Mouse (Mus musculus): Measurements from ENCODE around the gene Ubl4a.
"Not testable (repeated sequence)": the region's sequence is repeated elsewhere in the genome, so short reads cannot be mapped to it uniquely, and the experiment has no call there.

Gene Ubl4a

GRCm38 (mm10) chrX:74372888-74373549, at the start of gene Ubl4a, which contains the start of gene Slc10a3:
Gene Ubl4a, minus strand, starts transcription at chrX:74373218.
Gene Slc10a3, minus strand, starts transcription at chrX:74373349.
- peak; percentile 68 for DNase-seq

GRCm38 (mm10) chrX:74413377-74413776, 40.4 kb upstream of the Ubl4a start:
- peak; percentile 66 for DNase-seq

DNA sequence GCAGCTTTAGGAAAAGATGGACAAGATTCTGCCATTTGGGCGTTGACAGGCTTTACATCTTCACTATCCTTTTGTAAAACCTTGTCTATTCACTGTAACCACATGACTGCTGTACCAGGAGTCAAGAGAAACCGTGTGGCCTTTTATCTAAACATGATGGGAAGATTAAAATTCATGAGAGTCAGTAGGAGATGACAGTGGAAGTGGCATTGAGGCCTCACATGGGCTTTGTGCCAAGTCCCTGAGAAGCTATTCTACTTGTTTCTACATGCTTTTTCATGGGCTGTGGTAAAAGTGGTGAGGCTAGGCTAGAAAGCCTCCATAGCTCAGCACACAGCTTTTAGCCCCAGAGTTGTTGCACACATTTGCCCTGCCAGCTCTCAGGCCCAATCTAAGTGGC, 35.3 kb upstream of the Ubl4a start:
- DNase-seq, result no peak

DNA sequence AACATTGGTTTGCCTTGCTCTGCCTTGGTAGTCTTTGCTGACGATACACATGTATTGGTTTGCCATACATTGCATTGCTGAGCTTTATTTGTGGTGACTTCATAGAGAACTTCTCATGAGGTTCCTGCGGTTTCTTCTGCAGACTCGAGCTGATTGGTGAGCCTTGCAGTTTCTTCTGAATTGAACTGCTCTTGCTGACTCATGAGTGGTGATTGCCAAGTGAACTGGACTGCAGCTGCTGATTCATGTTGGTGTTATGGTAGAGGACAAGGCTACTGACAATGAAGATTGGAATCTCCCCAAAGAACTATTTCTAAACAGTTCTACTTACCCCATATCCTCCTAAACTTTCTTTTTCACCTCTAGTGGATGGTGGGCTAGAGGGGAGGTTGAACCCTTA, 27.1 kb upstream of the Ubl4a start:
- DNase-seq, result no peak

GRCm38 (mm10) chrX:74392535-74393443, 19.8 kb upstream of the Ubl4a start, which contains the start of the genes Fam3a and Ikbkg:
Gene Fam3a, minus strand, starts transcription at chrX:74393272.
Gene Ikbkg, plus strand, starts transcription at chrX:74393290.
- peak; percentile 74 for DNase-seq

- DNase-seq, result no peak
These were observed 15.1 kb upstream of the Ubl4a start for GRCm38 (mm10) chrX:74388153-74388552.

GRCm38 (mm10) chrX:74384451-74384850, 11.4 kb upstream of the Ubl4a start:
- DNase-seq, result no peak

DNA sequence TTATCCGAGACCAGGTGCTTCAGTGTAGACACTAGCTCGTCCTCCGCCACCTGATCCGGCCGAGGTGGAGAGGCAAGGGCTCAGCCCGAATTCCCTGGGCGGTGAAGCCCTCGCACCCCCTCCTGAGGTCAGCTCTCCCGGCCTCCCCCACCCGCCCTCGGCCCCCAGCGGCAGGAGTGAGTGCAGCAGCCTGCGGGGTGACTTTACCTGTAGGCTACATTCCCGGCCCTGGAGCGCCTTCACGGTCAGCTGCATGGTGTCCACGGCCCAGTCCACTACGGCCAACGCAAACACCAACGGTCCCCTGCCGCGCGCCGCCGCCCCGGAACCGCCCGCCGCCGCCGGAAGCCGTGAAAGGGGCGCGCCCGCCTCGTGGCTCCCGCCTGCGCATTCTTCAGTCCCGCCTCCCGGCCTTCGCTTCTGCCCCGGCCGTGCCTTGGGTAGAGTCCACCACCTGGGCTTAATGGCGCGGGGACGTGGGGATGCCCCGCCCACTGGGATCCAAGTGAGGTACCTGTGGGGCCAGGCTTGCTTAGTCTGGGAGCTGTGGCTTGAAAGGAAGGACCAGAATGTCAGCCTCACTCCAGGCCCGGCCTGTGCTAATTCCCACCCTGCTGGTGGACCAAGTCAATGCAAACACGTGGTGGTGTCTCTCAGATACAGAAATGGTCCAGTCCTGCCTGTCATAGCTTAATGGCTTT, 4.7 kb downstream of the Ubl4a start:
- DNase-seq, result peak; percentile 55

DNA sequence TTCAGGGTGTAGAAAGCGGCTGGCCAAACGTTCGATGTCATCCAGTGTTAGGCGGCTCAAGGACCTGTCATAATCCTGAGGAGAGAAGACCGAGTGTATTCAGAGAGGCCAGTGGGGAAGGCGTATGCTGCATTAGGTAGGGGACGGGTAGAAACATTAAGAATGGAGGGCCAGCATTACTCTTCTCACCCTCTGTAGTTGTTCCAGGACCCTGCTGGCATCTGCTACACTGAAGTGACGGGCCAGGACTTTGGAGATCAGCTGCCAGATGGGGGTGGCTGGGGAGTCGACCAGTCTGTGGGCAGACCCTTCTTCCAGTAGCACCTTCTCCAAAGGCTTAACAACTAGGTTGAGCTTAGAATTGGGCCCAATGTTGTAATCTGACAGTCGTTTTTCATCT, 5.5 kb downstream of the Ubl4a start:
- DNase-seq, result no peak

DNA sequence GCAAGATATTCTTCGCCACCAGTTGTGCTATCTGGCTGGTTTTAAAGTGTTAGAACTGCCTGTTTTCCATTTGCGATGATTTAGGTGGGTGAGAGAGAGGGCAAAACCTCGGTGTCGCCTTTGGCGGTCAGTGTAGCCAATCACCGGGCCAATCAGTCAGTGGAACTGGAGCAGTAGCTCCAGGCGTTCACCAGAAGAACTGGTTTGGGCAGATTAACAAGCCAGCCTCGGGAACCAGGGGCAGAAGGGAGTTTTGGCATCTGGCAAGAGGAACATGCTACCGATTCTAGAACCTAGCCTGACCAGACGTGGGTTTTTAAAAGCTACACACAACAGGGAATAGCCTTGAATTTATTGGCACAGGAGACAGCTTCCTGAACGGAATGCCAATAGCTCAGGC, 13.8 kb downstream of the Ubl4a start:
- no peak for DNase-seq

GRCm38 (mm10) chrX:74357069-74357468, 15.9 kb downstream of the Ubl4a start:
- DNase-seq, result not testable (repeated sequence)

DNA sequence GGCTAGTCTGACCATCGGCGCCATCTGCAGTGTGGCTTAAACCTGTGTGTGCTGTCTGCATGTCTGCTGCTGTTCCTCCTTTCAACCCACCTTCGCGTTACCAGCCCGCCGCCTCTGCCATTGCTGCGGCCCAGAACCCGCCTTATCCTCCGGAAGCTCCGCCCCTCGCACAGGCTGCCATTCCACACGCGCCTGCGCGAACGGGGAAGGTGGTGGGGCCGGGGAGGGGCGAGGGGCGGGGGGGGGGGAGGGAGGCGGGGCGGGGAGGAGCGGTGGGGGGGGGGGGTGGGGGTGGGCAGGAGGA, 19.6 kb downstream of the Ubl4a start, which contains the start of gene Lage3:
Lage3 (minus strand) TSS at position 152 of the 304 bp plus-strand sequence.
- peak; percentile 74 for DNase-seq

- no peak for DNase-seq
These were observed 20.2 kb downstream of the Ubl4a start for GRCm38 (mm10) chrX:74352645-74353466.

DNA sequence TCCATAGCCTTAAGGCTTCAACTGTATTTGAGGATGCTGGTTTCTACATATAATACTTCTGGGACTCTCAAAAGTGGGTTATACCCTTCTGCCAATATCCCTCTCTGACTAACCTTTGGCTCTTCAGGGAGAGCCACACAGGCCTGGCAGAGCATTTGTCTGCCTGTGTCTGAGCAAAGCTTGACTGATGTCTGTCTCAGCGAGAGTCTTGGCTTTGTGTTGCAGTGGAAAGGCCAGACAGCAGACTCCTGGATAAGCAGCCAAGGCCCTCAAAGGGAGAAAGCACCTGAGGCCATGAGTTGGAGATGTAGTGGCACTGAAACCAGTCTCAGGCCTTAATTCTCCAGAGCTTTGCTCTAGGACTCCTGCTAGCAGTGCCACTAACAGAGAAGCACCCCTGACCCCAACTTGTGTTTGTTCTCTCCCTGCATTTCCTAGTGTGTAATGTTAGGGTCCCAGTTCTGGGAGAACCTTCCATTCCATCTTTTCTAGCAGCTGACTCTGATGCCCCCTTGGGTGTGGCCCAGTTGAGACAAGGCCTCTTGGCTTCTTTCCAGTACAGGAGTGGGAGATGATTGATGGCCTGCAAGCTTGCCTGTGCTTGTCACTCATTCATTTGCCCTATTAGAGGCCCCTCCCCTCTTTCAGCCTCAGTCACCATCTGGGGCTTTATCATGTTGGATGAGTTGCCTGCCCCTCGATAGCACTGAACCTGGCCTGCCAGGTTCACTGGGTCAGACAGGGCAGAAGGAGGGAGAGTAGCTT, 42.7 kb downstream of the Ubl4a start:
- DNase-seq, result peak; percentile 25

- DNase-seq, result no peak
These were observed 43.8 kb downstream of the Ubl4a start for GRCm38 (mm10) chrX:74329215-74329671.

GRCm38 (mm10) chrX:74328725-74329161, 44.3 kb downstream of the Ubl4a start, which contains the start of gene Plxna3:
Gene Plxna3, plus strand, starts transcription at chrX:74329066.
- peak; percentile 66 for DNase-seq

All from cerebellum, adult 8-10 months (tissue).